Mouse (Mus musculus): Measurements from ENCODE around the gene Gm614.
A peak's percentile ranks its signal among the peaks of the same experiment; 100 is the strongest.

Gene Gm614

GRCm38 (mm10) chrX:101263892-101264291, at the start of gene Gm614:
Gm614 (minus strand) TSS chrX:101263992.
- no peak for DNase-seq (ENCODE audit: low read depth, low spot score)

GRCm38 (mm10) chrX:101309299-101309698, 45.5 kb upstream of the Gm614 start:
- no peak for DNase-seq (ENCODE audit: low read depth, low spot score)

- DNase-seq (ENCODE audit: low read depth, low spot score): no peak
Observed at GRCm38 (mm10) chrX:101304646-101305045, 40.9 kb upstream of the Gm614 start.

- DNase-seq (ENCODE audit: low read depth, low spot score): no peak
Observed at GRCm38 (mm10) chrX:101301654-101302053, 37.9 kb upstream of the Gm614 start.

GRCm38 (mm10) chrX:101300427-101301030, 36.7 kb upstream of the Gm614 start:
- DNase-seq (ENCODE audit: low read depth, low spot score): no peak

- DNase-seq (ENCODE audit: low read depth, low spot score): no peak
Observed at GRCm38 (mm10) chrX:101299473-101300426, 36.0 kb upstream of the Gm614 start.

GRCm38 (mm10) chrX:101299055-101299454, 35.3 kb upstream of the Gm614 start, which contains the start of gene Nlgn3:
Nlgn3 (plus strand) TSS chrX:101299168.
- no peak for DNase-seq (ENCODE audit: low read depth, low spot score)

GRCm38 (mm10) chrX:101290111-101290510, 26.3 kb upstream of the Gm614 start:
- no peak for DNase-seq (ENCODE audit: low read depth, low spot score)

GRCm38 (mm10) chrX:101289037-101289436, 25.2 kb upstream of the Gm614 start:
- DNase-seq (ENCODE audit: low read depth, low spot score): no peak

GRCm38 (mm10) chrX:101288432-101288831, 24.6 kb upstream of the Gm614 start:
- DNase-seq (ENCODE audit: low read depth, low spot score): no peak

GRCm38 (mm10) chrX:101287543-101287942, 23.8 kb upstream of the Gm614 start:
- DNase-seq (ENCODE audit: low read depth, low spot score): no peak

- no peak for DNase-seq (ENCODE audit: low read depth, low spot score)
Observed at GRCm38 (mm10) chrX:101285953-101286670, 22.3 kb upstream of the Gm614 start.

GRCm38 (mm10) chrX:101285534-101285933, 21.7 kb upstream of the Gm614 start:
- no peak for DNase-seq (ENCODE audit: low read depth, low spot score)

- DNase-seq (ENCODE audit: low read depth, low spot score): no peak
Observed at GRCm38 (mm10) chrX:101282813-101283212, 19.0 kb upstream of the Gm614 start.

GRCm38 (mm10) chrX:101273875-101274738, 10.3 kb upstream of the Gm614 start, which contains the start of gene Med12:
Med12 (plus strand) TSS chrX:101274030.
- peak; percentile 75 for DNase-seq (ENCODE audit: low read depth, low spot score)

GRCm38 (mm10) chrX:101273410-101273809, 9.6 kb upstream of the Gm614 start:
- no peak for DNase-seq (ENCODE audit: low read depth, low spot score)

GRCm38 (mm10) chrX:101268755-101269124, 4.9 kb upstream of the Gm614 start, which contains the start of gene Gm20489:
Gm20489 (minus strand) TSS chrX:101269023.
- DNase-seq (ENCODE audit: low read depth, low spot score): no peak

GRCm38 (mm10) chrX:101268025-101268754, 4.4 kb upstream of the Gm614 start, which contains the start of gene Il2rg:
Il2rg (minus strand) TSS chrX:101268255.
- no peak for DNase-seq (ENCODE audit: low read depth, low spot score)

GRCm38 (mm10) chrX:101266631-101267030, 2.8 kb upstream of the Gm614 start:
- DNase-seq (ENCODE audit: low read depth, low spot score): no peak
